Mouse (Mus musculus): Measurements from ENCODE around the gene Epha3. TPM values are rescaled to one million over a fixed set of nuclear protein-coding genes. Genes with fewer than 3 reads are reported as not detected.

The Epha3 gene
- polyA plus RNA-seq, 1 experiment = 1.0 TPM

- Histone ChIP-seq H3K27me3 (ENCODE audit: control insufficient read depth, insufficient read depth, low read length) (no peaks in the 10 kb centered on the region), H3K36me3 (ENCODE audit: control insufficient read depth, insufficient read depth, low read length) (no peaks in the 10 kb centered on the region), H3K27ac (ENCODE audit: control insufficient read depth, insufficient read depth, low read depth, low read length) (no peak overlapping the region), H3K4me3 (ENCODE audit: control insufficient read depth, low read depth, low read length) (no peak overlapping the region), H3K4me1 (ENCODE audit: control insufficient read depth, insufficient read depth, low read length) (no peaks in the 10 kb centered on the region)
- TF ChIP-seq CTCF (IDR thresholded peaks at IDR 0.05; ENCODE audit: control insufficient read depth, insufficient read depth, insufficient replicate concordance, low read depth, low read length) (no peak), POLR2A (IDR thresholded peaks at IDR 0.05; ENCODE audit: control insufficient read depth, low read depth, low read length) (no peak)
Observed at GRCm38 (mm10) chr16:63809871-63810270, 54.1 kb downstream of the Epha3 start.

- TF ChIP-seq CTCF (IDR thresholded peaks at IDR 0.05; ENCODE audit: control insufficient read depth, insufficient read depth, insufficient replicate concordance, low read depth, low read length) = no peak
- TF ChIP-seq POLR2A (IDR thresholded peaks at IDR 0.05; ENCODE audit: control insufficient read depth, low read depth, low read length) = no peak
- H3K4me1 ChIP-seq (ENCODE audit: control insufficient read depth, insufficient read depth, low read length) = no peaks in the 10 kb centered on the region
- H3K36me3 ChIP-seq (ENCODE audit: control insufficient read depth, insufficient read depth, low read length) = no peaks in the 10 kb centered on the region
- H3K27me3 ChIP-seq (ENCODE audit: control insufficient read depth, insufficient read depth, low read length) = no peaks in the 10 kb centered on the region
- no peak overlapping the region for H3K4me3 ChIP-seq (ENCODE audit: control insufficient read depth, low read depth, low read length)
- no peak overlapping the region for H3K27ac ChIP-seq (ENCODE audit: control insufficient read depth, insufficient read depth, low read depth, low read length)
Observed at GRCm38 (mm10) chr16:63808991-63809390, 55.0 kb downstream of the Epha3 start.

GRCm38 (mm10) chr16:63806437-63807129 lies 57.4 kb downstream of the Epha3 start:
- H3K27ac ChIP-seq (ENCODE audit: control insufficient read depth, insufficient read depth, low read depth, low read length) = no peak overlapping the region
- no peaks in the 10 kb centered on the region for H3K4me1 ChIP-seq (ENCODE audit: control insufficient read depth, insufficient read depth, low read length)
- no peak for TF ChIP-seq CTCF (IDR thresholded peaks at IDR 0.05; ENCODE audit: control insufficient read depth, insufficient read depth, insufficient replicate concordance, low read depth, low read length)
- TF ChIP-seq POLR2A (IDR thresholded peaks at IDR 0.05; ENCODE audit: control insufficient read depth, low read depth, low read length) = no peak
- H3K27me3 ChIP-seq (ENCODE audit: control insufficient read depth, insufficient read depth, low read length) = no peaks in the 10 kb centered on the region
- no peaks in the 10 kb centered on the region for H3K36me3 ChIP-seq (ENCODE audit: control insufficient read depth, insufficient read depth, low read length)
- H3K4me3 ChIP-seq (ENCODE audit: control insufficient read depth, low read depth, low read length) = no peak overlapping the region

GRCm38 (mm10) chr16:63806025-63806424 lies 58.0 kb downstream of the Epha3 start:
- H3K36me3 ChIP-seq (ENCODE audit: control insufficient read depth, insufficient read depth, low read length) = no peaks in the 10 kb centered on the region
- H3K27me3 ChIP-seq (ENCODE audit: control insufficient read depth, insufficient read depth, low read length) = no peaks in the 10 kb centered on the region
- no peak overlapping the region for H3K4me3 ChIP-seq (ENCODE audit: control insufficient read depth, low read depth, low read length)
- no peak overlapping the region for H3K27ac ChIP-seq (ENCODE audit: control insufficient read depth, insufficient read depth, low read depth, low read length)
- H3K4me1 ChIP-seq (ENCODE audit: control insufficient read depth, insufficient read depth, low read length) = no peaks in the 10 kb centered on the region
- no peak for TF ChIP-seq CTCF (IDR thresholded peaks at IDR 0.05; ENCODE audit: control insufficient read depth, insufficient read depth, insufficient replicate concordance, low read depth, low read length)
- TF ChIP-seq POLR2A (IDR thresholded peaks at IDR 0.05; ENCODE audit: control insufficient read depth, low read depth, low read length) = no peak

- Histone ChIP-seq H3K4me1 (ENCODE audit: control insufficient read depth, insufficient read depth, low read length) (no peaks in the 10 kb centered on the region), H3K4me3 (ENCODE audit: control insufficient read depth, low read depth, low read length) (no peak overlapping the region), H3K27me3 (ENCODE audit: control insufficient read depth, insufficient read depth, low read length) (no peaks in the 10 kb centered on the region), H3K27ac (ENCODE audit: control insufficient read depth, insufficient read depth, low read depth, low read length) (no peak overlapping the region), H3K36me3 (ENCODE audit: control insufficient read depth, insufficient read depth, low read length) (no peaks in the 10 kb centered on the region)
- TF ChIP-seq CTCF (IDR thresholded peaks at IDR 0.05; ENCODE audit: control insufficient read depth, insufficient read depth, insufficient replicate concordance, low read depth, low read length) (no peak), POLR2A (IDR thresholded peaks at IDR 0.05; ENCODE audit: control insufficient read depth, low read depth, low read length) (no peak)
Observed at GRCm38 (mm10) chr16:63801436-63801835, 62.5 kb downstream of the Epha3 start.

GRCm38 (mm10) chr16:63798341-63798740 lies 65.6 kb downstream of the Epha3 start:
- no peak overlapping the region for H3K4me3 ChIP-seq (ENCODE audit: control insufficient read depth, low read depth, low read length)
- H3K27ac ChIP-seq (ENCODE audit: control insufficient read depth, insufficient read depth, low read depth, low read length) = no peak overlapping the region
- no peaks in the 10 kb centered on the region for H3K36me3 ChIP-seq (ENCODE audit: control insufficient read depth, insufficient read depth, low read length)
- no peaks in the 10 kb centered on the region for H3K4me1 ChIP-seq (ENCODE audit: control insufficient read depth, insufficient read depth, low read length)
- TF ChIP-seq POLR2A (IDR thresholded peaks at IDR 0.05; ENCODE audit: control insufficient read depth, low read depth, low read length) (no peak), CTCF (IDR thresholded peaks at IDR 0.05; ENCODE audit: control insufficient read depth, insufficient read depth, insufficient replicate concordance, low read depth, low read length) (no peak)
- no peaks in the 10 kb centered on the region for H3K27me3 ChIP-seq (ENCODE audit: control insufficient read depth, insufficient read depth, low read length)

GRCm38 (mm10) chr16:63794292-63794691 lies 69.7 kb downstream of the Epha3 start:
- Histone ChIP-seq H3K27ac (ENCODE audit: control insufficient read depth, insufficient read depth, low read depth, low read length) (no peak overlapping the region), H3K4me3 (ENCODE audit: control insufficient read depth, low read depth, low read length) (no peak overlapping the region), H3K27me3 (ENCODE audit: control insufficient read depth, insufficient read depth, low read length) (no peaks in the 10 kb centered on the region), H3K4me1 (ENCODE audit: control insufficient read depth, insufficient read depth, low read length) (no peaks in the 10 kb centered on the region), H3K36me3 (ENCODE audit: control insufficient read depth, insufficient read depth, low read length) (no peaks in the 10 kb centered on the region)
- TF ChIP-seq POLR2A (IDR thresholded peaks at IDR 0.05; ENCODE audit: control insufficient read depth, low read depth, low read length) = no peak
- TF ChIP-seq CTCF (IDR thresholded peaks at IDR 0.05; ENCODE audit: control insufficient read depth, insufficient read depth, insufficient replicate concordance, low read depth, low read length) = no peak

All from testis, adult 2 months (tissue).